Mouse (Mus musculus) liver, embryonic 13.5 days (tissue): ENCODE measurements around the gene Mme. TPM values are rescaled to one million over a fixed set of nuclear protein-coding genes. Genes with fewer than 3 reads are reported as not detected.

Source experiments
- ATAC-seq: fragments of 200-750 bp; cut with Nextera tagmentation; 2 replicates; pipeline ENCODE4 v1.8.0; 2017; ENCODE audit warnings: low read depth, mild to moderate bottlenecking, moderate number of reproducible peaks, moderate library complexity
- DNase-seq: peaks from one replicate; pipeline ENCODE4 v3.0.0; 2022
- H3K27ac ChIP-seq: fragments of 300-500 bp; sonication (generic); 2 replicates; pipeline ENCODE4 v1.5.1; 2015; ENCODE audit warnings: moderate library complexity, mild to moderate bottlenecking, inconsistent platforms
- H3K27me3 ChIP-seq: fragments of 300-500 bp; sonication (generic); 2 replicates; pipeline ENCODE4 v1.6.1; 2015; ENCODE audit warnings: mild to moderate bottlenecking, inconsistent platforms
- H3K36me3 ChIP-seq: fragments of 300-500 bp; sonication (generic); 2 replicates; pipeline ENCODE4 v1.6.1; 2015; ENCODE audit warnings: mild to moderate bottlenecking, inconsistent platforms
- H3K4me1 ChIP-seq: fragments of 300-500 bp; sonication (generic); replicated peaks from 2 replicates; pipeline ENCODE4 v1.6.1; 2015; ENCODE audit warnings: inconsistent platforms
- H3K4me2 ChIP-seq: fragments of 300-500 bp; sonication (generic); 2 replicates; pipeline ENCODE4 v1.6.1; 2015; ENCODE audit warnings: inconsistent platforms, mild to moderate bottlenecking, moderate library complexity
- H3K4me3 ChIP-seq: fragments of 300-500 bp; sonication (generic); replicated peaks from 2 replicates; pipeline ENCODE4 v1.5.1; 2015; ENCODE audit warnings: mild to moderate bottlenecking, inconsistent platforms
- H3K9ac ChIP-seq: fragments of 300-500 bp; sonication (generic); 2 replicates; pipeline ENCODE4 v1.6.1; 2015; ENCODE audit warnings: mild to moderate bottlenecking, inconsistent platforms
- H3K9me3 ChIP-seq: fragments of 300-500 bp; sonication (generic); replicated peaks from 2 replicates; pipeline ENCODE4 v1.6.1; 2016; ENCODE audit warnings: inconsistent platforms
- WGBS: fragments of 180-500 bp; shearing (Covaris S2); methylation state at CpG from one replicate; pipeline ENCODE4 v1.1.7; 2015; ENCODE audit not compliant: insufficient replicate concordance; 5-methylcytosine and 5-hydroxymethylcytosine counted together
- polyA plus RNA-seq: library from polyadenylated mRNA; unstranded; fragments of >200 nt; fragmentation: Nextera tagmentation; extraction: Ambion mirVana; gene quantifications from 2 replicates; pipeline ENCODE4 v1.2.1, GENCODE M21; 2015

Mme gene
- polyA plus RNA-seq, 1 experiment from 2014 or later, result 0.22 TPM

GRCm38 (mm10) chr3:63296411-63296810 is 55.1 kb downstream of the Mme start:
- H3K9ac ChIP-seq, result no peak overlapping the region
- H3K27ac ChIP-seq, result no peak overlapping the region
- H3K36me3 ChIP-seq, result no peaks in the 10 kb centered on the region
- H3K4me1 ChIP-seq, result no peaks in the 10 kb centered on the region
- ATAC-seq, result no peak
- no peak overlapping the region for H3K4me3 ChIP-seq
- H3K9me3 ChIP-seq, result no peaks in the 10 kb centered on the region
- no peak for DNase-seq
- peaks cover 30% of the 10 kb centered on the region for H3K27me3 ChIP-seq
- 7% methylated on average over 12 of the region's 12 CpGs for WGBS
- peak overlapping the region; percentile 66 for H3K4me2 ChIP-seq

DNA sequence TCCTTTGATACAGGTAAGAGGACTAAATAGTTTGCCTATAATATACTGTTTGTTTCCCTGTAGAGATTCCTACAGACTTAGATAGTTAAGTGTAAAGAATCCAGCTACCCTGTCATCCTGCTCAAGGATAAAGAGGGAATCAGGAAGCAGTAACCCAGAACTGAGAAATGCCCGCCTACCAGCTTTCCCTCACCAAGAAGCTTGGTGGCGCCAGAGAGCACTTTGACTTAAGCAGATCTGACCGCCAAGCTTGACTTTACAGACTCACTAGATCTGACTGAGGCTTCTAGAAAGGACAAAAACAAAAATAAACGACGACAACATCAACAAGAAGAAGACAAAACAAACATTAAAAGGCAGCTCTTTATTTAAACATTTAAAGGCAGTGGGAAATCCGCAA is 56.5 kb downstream of the Mme start:
- ATAC-seq, result no peak
- Histone ChIP-seq H3K27me3 (peaks cover 30% of the 10 kb centered on the region), H3K9me3 (no peaks in the 10 kb centered on the region), H3K9ac (no peak overlapping the region), H3K27ac (no peak overlapping the region), H3K4me3 (no peak overlapping the region), H3K36me3 (no peaks in the 10 kb centered on the region), H3K4me1 (no peaks in the 10 kb centered on the region), H3K4me2 (no peak overlapping the region)
- no peak for DNase-seq
- 8% methylated on average over 6 of the region's 6 CpGs for WGBS

DNA sequence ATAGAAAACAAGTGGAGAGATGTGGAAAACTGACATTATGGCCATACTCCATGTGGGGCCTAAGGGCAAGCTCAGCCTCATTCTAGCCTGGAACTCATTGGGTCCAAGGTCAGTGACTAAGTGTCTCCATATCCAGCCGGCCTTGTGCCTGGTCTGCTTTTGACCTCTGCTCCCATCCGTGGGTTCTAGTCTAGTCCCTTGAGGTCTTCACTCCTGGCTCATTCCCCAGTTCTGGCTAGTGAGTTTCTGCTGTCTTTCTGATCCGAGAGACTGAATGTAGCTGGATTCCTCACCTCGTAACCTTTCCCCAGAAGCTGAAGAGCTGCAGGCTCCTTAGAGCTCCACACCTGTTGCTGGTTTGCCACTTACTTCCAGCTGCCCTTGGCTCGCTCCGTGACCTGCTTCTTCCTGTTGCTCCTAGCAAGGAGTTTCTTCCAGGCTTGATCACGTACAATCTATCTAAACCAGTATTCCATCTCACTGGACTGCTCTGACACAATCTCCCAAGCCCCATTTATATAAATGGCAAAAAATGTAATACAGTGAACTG is 73.9 kb downstream of the Mme start:
- WGBS, result 68% methylated on average over 7 of the region's 7 CpGs
- Histone ChIP-seq H3K9me3 (no peaks in the 10 kb centered on the region), H3K4me2 (no peak overlapping the region), H3K9ac (no peak overlapping the region), H3K27me3 (no peaks in the 10 kb centered on the region), H3K27ac (no peak overlapping the region), H3K4me3 (no peak overlapping the region), H3K36me3 (no peaks in the 10 kb centered on the region), H3K4me1 (no peaks in the 10 kb centered on the region)
- no peak for DNase-seq
- no peak for ATAC-seq

DNA sequence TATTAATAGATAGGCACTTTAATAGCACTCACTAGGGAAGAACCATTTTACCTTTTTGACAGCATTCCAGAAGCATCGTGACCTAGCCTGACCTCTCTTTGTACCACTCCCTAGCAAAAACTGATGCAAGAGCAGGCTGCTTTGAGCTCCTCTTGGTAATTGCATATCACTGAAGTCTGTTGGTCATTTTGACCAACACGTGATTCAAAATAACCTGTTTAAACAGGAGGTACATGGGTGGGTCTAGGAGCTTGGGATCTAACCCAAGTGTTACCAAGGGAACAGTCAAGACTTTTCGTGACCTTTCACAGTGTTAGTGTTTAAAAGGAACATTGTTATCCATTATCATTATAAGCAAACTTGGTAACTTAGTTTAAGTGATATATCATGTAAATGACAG is 76.2 kb downstream of the Mme start:
- DNase-seq (no peak), ATAC-seq (no peak)
- WGBS, result 62% methylated on average over 3 of the region's 3 CpGs

GRCm38 (mm10) chr3:63325615-63326014 is 84.3 kb downstream of the Mme start:
- Histone ChIP-seq H3K27ac (no peak overlapping the region), H3K9me3 (no peaks in the 10 kb centered on the region), H3K36me3 (no peaks in the 10 kb centered on the region), H3K27me3 (no peaks in the 10 kb centered on the region), H3K9ac (no peak overlapping the region), H3K4me3 (no peak overlapping the region), H3K4me2 (no peak overlapping the region), H3K4me1 (no peaks in the 10 kb centered on the region)
- DNase-seq (no peak), ATAC-seq (no peak)
- whole genome bisulfite sequencing, result 62% methylated on average over 2 of the region's 2 CpGs

More for the DNA sequence above, 76.2 kb downstream of the Mme start:
- Histone ChIP-seq H3K9ac (no peak overlapping the region), H3K36me3 (no peaks in the 10 kb centered on the region), H3K4me1 (no peaks in the 10 kb centered on the region), H3K9me3 (no peaks in the 10 kb centered on the region), H3K27me3 (no peaks in the 10 kb centered on the region), H3K27ac (no peak overlapping the region), H3K4me3 (no peak overlapping the region), H3K4me2 (no peak overlapping the region)

DNA sequence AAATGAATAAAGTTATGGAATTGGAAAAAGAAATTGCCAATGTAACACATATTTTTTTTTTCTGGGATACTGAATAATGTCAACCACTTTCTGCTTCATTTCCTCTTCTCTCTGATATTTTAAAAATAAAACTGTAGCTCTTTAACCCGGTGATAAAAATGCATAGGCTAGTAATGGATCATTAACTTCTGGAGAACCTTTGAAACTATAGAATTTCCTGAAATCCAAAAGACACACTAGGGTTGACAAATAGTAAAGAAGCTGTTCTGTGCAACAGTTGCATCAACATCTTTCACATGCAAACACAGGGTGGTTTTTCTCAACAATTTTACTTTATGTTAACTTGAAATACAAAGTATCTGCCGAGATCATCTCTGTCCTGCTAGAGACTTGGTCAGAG is 98.8 kb downstream of the Mme start:
- H3K36me3 ChIP-seq, result no peaks in the 10 kb centered on the region
- H3K9me3 ChIP-seq, result no peaks in the 10 kb centered on the region
- ATAC-seq (no peak), DNase-seq (no peak)
- H3K4me3 ChIP-seq, result no peak overlapping the region
- H3K27ac ChIP-seq, result no peak overlapping the region
- H3K4me1 ChIP-seq, result no peaks in the 10 kb centered on the region
- H3K27me3 ChIP-seq, result no peaks in the 10 kb centered on the region
- H3K4me2 ChIP-seq, result no peak overlapping the region
- 62% methylated on average over 2 of the region's 2 CpGs for WGBS
- no peak overlapping the region for H3K9ac ChIP-seq

- no peak overlapping the region for H3K27ac ChIP-seq
- no peak for ATAC-seq
- WGBS, result 52% methylated on average over 3 of the region's 3 CpGs
Observed at GRCm38 (mm10) chr3:63340546-63340945, 99.2 kb downstream of the Mme start.

DNA sequence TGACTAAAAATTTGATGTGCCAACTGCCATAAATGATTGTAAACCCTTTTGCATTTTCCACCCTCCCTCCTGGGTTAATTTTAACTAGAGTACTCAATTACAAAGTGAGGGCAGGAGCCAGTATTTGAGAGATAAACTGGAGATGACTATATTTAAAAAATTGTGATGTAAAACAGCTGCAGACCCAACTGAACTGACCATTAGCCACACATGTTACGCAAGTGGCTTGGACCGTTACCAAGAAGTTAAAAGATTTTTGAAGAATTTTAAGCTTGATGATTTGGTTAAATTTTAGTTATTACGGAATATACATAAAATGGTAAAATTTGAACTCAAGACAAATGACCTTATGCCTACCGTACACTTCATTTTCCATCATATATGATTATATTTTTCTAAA is 100.1 kb downstream of the Mme start:
- ATAC-seq, result no peak
- DNase-seq, result no peak
- Histone ChIP-seq H3K9ac (no peak overlapping the region), H3K4me3 (no peak overlapping the region), H3K9me3 (no peaks in the 10 kb centered on the region), H3K36me3 (no peaks in the 10 kb centered on the region), H3K27ac (no peak overlapping the region), H3K27me3 (no peaks in the 10 kb centered on the region), H3K4me2 (no peak overlapping the region), H3K4me1 (no peaks in the 10 kb centered on the region)
- WGBS, result 70% methylated on average over 4 of the region's 4 CpGs

More at GRCm38 (mm10) chr3:63340546-63340945, 99.2 kb downstream of the Mme start:
- DNase-seq, result no peak
- no peaks in the 10 kb centered on the region for H3K4me1 ChIP-seq
- no peaks in the 10 kb centered on the region for H3K9me3 ChIP-seq
- H3K27me3 ChIP-seq, result no peaks in the 10 kb centered on the region
- H3K4me2 ChIP-seq, result no peak overlapping the region
- H3K4me3 ChIP-seq, result no peak overlapping the region
- no peaks in the 10 kb centered on the region for H3K36me3 ChIP-seq
- no peak overlapping the region for H3K9ac ChIP-seq

- Histone ChIP-seq H3K4me2 (no peak overlapping the region), H3K9ac (no peak overlapping the region), H3K4me3 (no peak overlapping the region), H3K36me3 (no peaks in the 10 kb centered on the region), H3K4me1 (no peaks in the 10 kb centered on the region), H3K27ac (no peak overlapping the region), H3K9me3 (no peaks in the 10 kb centered on the region), H3K27me3 (no peaks in the 10 kb centered on the region)
- ATAC-seq, result no peak
- WGBS, result 68% methylated on average over 5 of the region's 5 CpGs
- no peak for DNase-seq
Observed at GRCm38 (mm10) chr3:63344998-63345397, 103.7 kb downstream of the Mme start.

DNA sequence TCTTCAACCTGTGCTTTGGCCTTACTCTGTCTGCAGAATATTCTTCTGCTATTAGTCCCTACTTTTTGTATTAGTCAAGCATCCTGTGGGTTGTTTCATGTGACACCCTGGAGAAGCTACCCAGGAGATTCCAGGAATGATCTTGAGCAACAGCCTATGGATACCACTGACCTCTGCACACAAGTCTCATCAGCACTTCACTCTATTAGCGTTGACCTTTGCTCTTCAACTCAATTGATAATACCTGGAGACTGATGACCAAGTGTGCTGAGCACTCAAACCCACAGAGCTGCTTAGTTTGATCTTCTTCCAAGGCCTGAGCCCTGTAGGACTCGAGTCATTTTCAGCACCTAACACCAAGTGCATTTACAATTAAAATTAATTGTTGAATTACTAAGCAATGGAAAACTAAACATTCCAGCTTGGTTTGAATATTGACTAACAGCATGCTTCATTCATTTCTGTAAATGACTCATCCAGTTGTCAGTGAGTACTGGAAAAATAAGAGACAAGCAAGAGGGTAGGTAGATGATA is 107.6 kb downstream of the Mme start:
- no peaks in the 10 kb centered on the region for H3K9me3 ChIP-seq
- WGBS, result 44% methylated on average over 2 of the region's 2 CpGs
- no peak overlapping the region for H3K9ac ChIP-seq
- DNase-seq (no peak), ATAC-seq (no peak)
- H3K27ac ChIP-seq, result no peak overlapping the region
- no peak overlapping the region for H3K4me3 ChIP-seq
- no peak overlapping the region for H3K4me2 ChIP-seq
- no peaks in the 10 kb centered on the region for H3K36me3 ChIP-seq
- no peaks in the 10 kb centered on the region for H3K4me1 ChIP-seq
- H3K27me3 ChIP-seq, result no peaks in the 10 kb centered on the region

- Histone ChIP-seq H3K36me3 (no peaks in the 10 kb centered on the region), H3K9ac (no peak overlapping the region), H3K27me3 (no peaks in the 10 kb centered on the region), H3K27ac (no peak overlapping the region), H3K4me1 (no peaks in the 10 kb centered on the region), H3K4me3 (no peak overlapping the region), H3K4me2 (no peak overlapping the region), H3K9me3 (no peaks in the 10 kb centered on the region)
- DNase-seq, result no peak
- no peak for ATAC-seq
- 71% methylated on average over 4 of the region's 4 CpGs for whole genome bisulfite sequencing
Observed at GRCm38 (mm10) chr3:63350242-63350641, 108.9 kb downstream of the Mme start.

DNA sequence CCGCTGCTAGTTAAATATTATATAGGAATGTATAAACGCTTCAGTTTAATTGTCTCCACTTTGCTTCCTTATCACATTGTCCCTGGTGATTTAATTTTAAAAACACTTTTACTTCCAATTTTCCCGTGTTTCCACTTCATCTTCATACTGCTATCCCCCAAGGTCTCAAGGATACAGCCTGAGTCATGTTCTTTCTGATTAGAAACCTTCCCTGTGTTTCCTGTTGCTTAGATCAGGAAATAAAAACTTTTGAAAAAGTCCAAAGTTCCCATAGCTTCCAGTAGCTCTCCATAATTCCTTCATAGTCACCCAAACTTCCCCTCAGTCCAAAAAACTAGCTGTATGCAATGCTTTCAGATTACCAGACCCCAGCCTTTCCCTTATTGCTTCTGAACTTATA is 109.4 kb downstream of the Mme start:
- Histone ChIP-seq H3K9me3 (no peaks in the 10 kb centered on the region), H3K27ac (no peak overlapping the region), H3K36me3 (no peaks in the 10 kb centered on the region), H3K4me2 (no peak overlapping the region), H3K4me1 (no peaks in the 10 kb centered on the region), H3K4me3 (no peak overlapping the region), H3K9ac (no peak overlapping the region), H3K27me3 (no peaks in the 10 kb centered on the region)
- DNase-seq (no peak), ATAC-seq (no peak)
- WGBS, result 57% methylated on average over 3 of the region's 3 CpGs
